Mouse (Mus musculus) cortical plate, adult 2 months (tissue): Measurements from ENCODE around the gene Necab3. TPM values are rescaled to one million over a fixed set of nuclear protein-coding genes. Genes with fewer than 3 reads are reported as not detected.

ENCODE experiments used
- H3K27ac ChIP-seq: fragments of 200-500 bp; 2 replicates; pipeline ENCODE4 v1.5.1; 2012; ENCODE audit warnings: low read length, control low read depth, inconsistent platforms; ENCODE audit not compliant: insufficient read depth
- H3K4me1 ChIP-seq: fragments of 200-500 bp; 2 replicates; pipeline ENCODE4 v1.6.1; 2011; ENCODE audit warnings: low read length; ENCODE audit not compliant: control insufficient read depth, insufficient read depth
- H3K4me3 ChIP-seq: fragments of 200-500 bp; 2 replicates; pipeline ENCODE4 v1.5.1; 2011; ENCODE audit warnings: mild to moderate bottlenecking, low read length, control low read depth; ENCODE audit not compliant: insufficient read depth
- CTCF ChIP-seq: fragments of 200-500 bp; IDR thresholded peaks from 2 replicates; pipeline ENCODE4 v1.5.1; 2011; ENCODE audit warnings: mild to moderate bottlenecking, control low read depth, low read length; ENCODE audit not compliant: insufficient read depth; ENCODE audit errors: extremely low read depth
- POLR2A ChIP-seq: fragments of 200-500 bp; IDR thresholded peaks from 2 replicates; pipeline ENCODE4 v1.6.1; 2011; ENCODE audit warnings: mild to moderate bottlenecking, low read length, control low read depth; ENCODE audit not compliant: insufficient read depth; ENCODE audit errors: extremely low read depth
- polyA plus RNA-seq: library from polyadenylated mRNA; depleted of rRNA; stranded (reverse); fragments of >200 nt; gene quantifications from 2 replicates; pipeline ENCODE4 v1.2.3, GENCODE M21; 2012

Necab3 gene
- polyA plus RNA-seq, 1 experiment: 131 TPM

- peaks cover 3% of the 10 kb centered on the region for H3K4me1 ChIP-seq
- TF ChIP-seq POLR2A: no peak
- no peak for TF ChIP-seq CTCF
- no peak within 1 kb of the TSS for H3K4me3 ChIP-seq
- H3K27ac ChIP-seq: no peak within 1 kb of the TSS
Measured at GRCm38 (mm10) chr2:154551476-154551875, 7.2 kb downstream of the Necab3 start, which contains the start of gene Actl10. Actl10 (plus strand) TSS chr2:154551776.

- no peak overlapping the region for H3K27ac ChIP-seq
- H3K4me1 ChIP-seq: peaks cover 3% of the 10 kb centered on the region
- H3K4me3 ChIP-seq: no peak overlapping the region
- TF ChIP-seq CTCF: no peak
- no peak for TF ChIP-seq POLR2A
Measured at GRCm38 (mm10) chr2:154550937-154551336, 7.8 kb downstream of the Necab3 start.

DNA sequence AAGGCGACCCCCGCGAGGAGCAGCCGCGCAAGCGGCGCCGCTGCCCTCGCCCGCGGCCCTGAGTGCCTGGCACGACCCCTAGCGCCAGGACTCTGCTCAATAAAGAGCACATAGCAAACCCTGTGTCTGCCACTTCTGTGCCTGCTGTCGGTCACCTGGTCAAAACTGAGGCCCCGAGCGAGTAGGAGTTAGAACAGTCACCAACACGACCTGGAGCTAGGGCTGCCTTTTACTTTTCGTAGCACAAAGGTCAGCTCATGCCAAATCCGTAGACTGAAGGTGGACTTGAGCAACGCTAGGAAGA lies 8.9 kb downstream of the Necab3 start:
- H3K4me3 ChIP-seq: no peak overlapping the region
- TF ChIP-seq POLR2A (no peak), CTCF (no peak)
- H3K27ac ChIP-seq: no peak overlapping the region
- H3K4me1 ChIP-seq: peaks cover under 1% of the 10 kb centered on the region

- no peaks in the 10 kb centered on the region for H3K4me1 ChIP-seq
- TF ChIP-seq CTCF: no peak
- TF ChIP-seq POLR2A: 0 out of 2 replicates have a peak, but pooled peaks have one; percentile 1
- no peak overlapping the region for H3K27ac ChIP-seq
- no peak overlapping the region for H3K4me3 ChIP-seq
Measured at GRCm38 (mm10) chr2:154549127-154549885, 9.4 kb downstream of the Necab3 start.

DNA sequence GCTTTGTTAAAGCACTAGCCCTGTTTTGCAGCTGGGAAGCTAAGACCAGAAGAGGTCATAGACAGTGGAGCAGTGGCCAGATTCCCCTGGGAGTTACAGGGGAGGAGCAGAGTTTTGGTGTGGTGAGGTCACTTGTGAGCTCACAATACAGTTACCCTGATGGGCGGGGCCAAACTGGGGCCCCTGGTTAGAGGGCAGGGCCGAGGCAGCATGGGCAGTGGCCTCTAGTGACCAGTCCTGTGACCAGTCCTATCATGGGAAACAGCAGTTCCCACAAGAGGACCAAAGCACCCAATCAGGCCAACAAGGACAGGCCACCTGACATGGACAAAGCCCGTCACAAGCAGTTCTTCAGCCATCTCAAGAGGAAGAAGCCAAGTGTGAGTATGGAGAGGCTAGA lies 10.0 kb downstream of the Necab3 start:
- no peak overlapping the region for H3K4me3 ChIP-seq
- no peaks in the 10 kb centered on the region for H3K4me1 ChIP-seq
- no peak overlapping the region for H3K27ac ChIP-seq
- TF ChIP-seq POLR2A: no peak

GRCm38 (mm10) chr2:154546711-154547110 lies 12.0 kb downstream of the Necab3 start, which contains the start of gene 1700003F12Rik:
1700003F12Rik (plus strand) TSS chr2:154547085.
- TF ChIP-seq POLR2A (no peak), CTCF (no peak)
- H3K4me3 ChIP-seq: no peak within 1 kb of the TSS
- no peak within 1 kb of the TSS for H3K27ac ChIP-seq
- no peaks in the 10 kb centered on the region for H3K4me1 ChIP-seq

DNA sequence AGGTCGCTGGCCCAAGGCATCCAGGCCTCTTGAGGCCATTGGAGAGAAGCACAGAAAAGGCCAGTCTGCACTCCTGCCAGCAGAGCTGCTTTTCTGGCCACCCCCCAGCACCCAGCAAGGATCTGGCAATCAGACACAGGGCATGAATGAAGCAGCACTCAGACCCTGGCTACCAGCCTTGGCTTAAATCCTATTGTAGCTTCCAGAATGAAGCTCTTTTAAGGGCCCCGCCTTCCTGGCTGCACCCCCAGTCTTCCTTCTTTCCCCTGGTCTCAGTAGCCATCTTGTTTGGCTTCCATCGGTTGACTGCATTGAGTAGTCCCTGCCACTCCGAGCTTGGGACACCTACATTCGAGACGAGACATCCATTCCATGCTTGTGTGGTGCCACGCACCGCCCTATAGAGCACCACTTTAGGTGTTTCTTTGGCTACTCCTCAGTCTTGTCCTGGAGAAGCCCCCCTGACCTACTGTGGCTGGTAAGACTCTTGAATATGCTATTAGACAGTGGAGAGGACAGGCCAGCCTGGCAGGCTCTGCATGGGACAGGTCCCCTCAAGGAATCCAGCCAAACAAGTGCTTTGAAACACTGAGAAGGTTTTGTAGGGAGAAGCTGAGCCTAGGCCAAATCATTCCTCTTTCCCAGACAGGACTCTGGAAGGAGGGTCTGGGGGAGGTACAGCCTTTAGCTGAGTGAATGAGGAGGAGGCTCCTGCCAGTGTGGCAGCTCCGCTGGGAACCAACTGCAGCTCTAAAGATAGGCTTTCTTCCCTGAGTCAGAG lies 14.9 kb downstream of the Necab3 start:
- Histone ChIP-seq H3K4me1 (peaks cover 2% of the 10 kb centered on the region; the same call in 1 of the 2 replicates), H3K27ac (0 out of 2 replicates have a peak overlapping the region, but pooled peaks have one; percentile 22), H3K4me3 (no peak overlapping the region)
- TF ChIP-seq POLR2A: no peak
- no peak for TF ChIP-seq CTCF

DNA sequence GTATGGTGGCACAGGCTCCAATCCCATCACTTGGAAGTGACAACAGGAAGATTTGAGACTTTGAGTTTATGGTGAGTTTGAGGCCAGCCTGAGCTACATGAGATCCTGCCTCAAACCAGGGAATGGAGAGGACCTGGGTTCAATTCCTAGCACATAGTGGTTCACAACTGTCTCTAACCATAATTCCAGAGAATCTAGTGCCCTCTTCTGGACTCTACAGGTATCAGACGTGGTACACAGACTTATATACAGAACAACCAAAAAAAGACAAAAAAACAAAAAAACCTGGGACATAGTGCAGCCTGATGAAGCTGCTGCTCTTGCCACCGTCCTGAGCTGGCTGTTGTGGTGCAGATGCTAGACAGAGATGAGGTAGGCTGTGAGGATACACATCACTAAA lies 17.1 kb downstream of the Necab3 start:
- TF ChIP-seq CTCF (no peak), POLR2A (0 out of 2 replicates have a peak, but pooled peaks have one; percentile 18)
- no peak overlapping the region for H3K27ac ChIP-seq
- H3K4me3 ChIP-seq: no peak overlapping the region
- peaks cover 7% of the 10 kb centered on the region for H3K4me1 ChIP-seq

DNA sequence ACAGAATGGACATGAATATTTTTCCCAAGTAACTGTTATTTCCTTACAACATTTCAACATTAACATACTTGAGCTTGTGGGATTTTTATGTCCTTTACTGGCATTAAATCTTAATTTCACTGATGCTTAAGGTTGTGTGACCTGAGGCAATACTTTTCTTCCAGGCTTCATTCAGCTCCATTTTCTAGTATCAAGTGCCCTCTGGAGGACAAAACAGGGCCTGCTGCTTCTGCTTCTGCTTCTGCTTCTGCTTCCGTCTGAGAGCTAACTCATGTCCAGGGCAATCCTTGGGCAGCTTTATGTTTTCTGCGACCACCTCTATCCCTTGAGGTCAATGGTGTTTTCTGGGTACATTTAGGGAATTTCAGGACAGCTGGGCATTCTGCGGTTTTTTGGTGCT lies 19.0 kb downstream of the Necab3 start:
- peak; percentile 82 for TF ChIP-seq CTCF
- TF ChIP-seq POLR2A: no peak
- peaks cover 7% of the 10 kb centered on the region for H3K4me1 ChIP-seq
- no peak overlapping the region for H3K4me3 ChIP-seq
- H3K27ac ChIP-seq: no peak overlapping the region
